Mouse (Mus musculus) c-Kit-positive CD71-positive TER-119-negative erythroid progenitor cells, embryonic 14.5 days (primary cell): ENCODE data around the gene Arnt.
"Not testable (repeated sequence)": the region's sequence is repeated elsewhere in the genome, so short reads cannot be mapped to it uniquely, and the experiment has no call there.

ENCODE experiments used
- DNase-seq: peaks from one replicate; pipeline ENCODE4 v3.0.0-alpha.2; 2013; ENCODE audit warnings: low read depth

Gene Arnt

GRCm38 (mm10) chr3:95529814-95530213, 95.6 kb downstream of the Arnt start:
- no peak for DNase-seq

DNA sequence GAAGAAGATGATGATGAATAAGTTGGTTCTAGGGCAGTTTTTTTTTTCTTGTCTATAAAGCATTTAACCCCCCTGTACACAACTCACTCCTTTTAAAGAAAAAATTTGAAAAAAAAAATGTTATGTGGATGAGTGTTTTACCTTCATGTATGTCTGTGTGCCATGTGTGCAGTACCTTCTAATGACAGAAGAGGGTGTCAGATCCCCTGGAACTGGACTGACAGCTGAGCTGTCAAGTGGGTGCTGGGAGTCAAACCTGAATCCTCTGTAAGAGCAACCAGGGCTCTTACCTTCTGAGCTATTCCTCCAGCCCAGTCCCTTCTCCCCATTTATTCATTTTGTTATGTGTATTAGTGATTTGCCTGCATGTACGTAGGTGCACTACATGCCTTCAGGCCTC, 96.8 kb downstream of the Arnt start:
- DNase-seq, result no peak

GRCm38 (mm10) chr3:95533364-95533763, 99.2 kb downstream of the Arnt start:
- DNase-seq, result no peak

- DNase-seq, result no peak
Measured at GRCm38 (mm10) chr3:95534927-95535326, 100.7 kb downstream of the Arnt start.

- no peak for DNase-seq
Measured at GRCm38 (mm10) chr3:95538936-95539335, 104.7 kb downstream of the Arnt start.

GRCm38 (mm10) chr3:95539837-95540236, 105.6 kb downstream of the Arnt start:
- no peak for DNase-seq

DNA sequence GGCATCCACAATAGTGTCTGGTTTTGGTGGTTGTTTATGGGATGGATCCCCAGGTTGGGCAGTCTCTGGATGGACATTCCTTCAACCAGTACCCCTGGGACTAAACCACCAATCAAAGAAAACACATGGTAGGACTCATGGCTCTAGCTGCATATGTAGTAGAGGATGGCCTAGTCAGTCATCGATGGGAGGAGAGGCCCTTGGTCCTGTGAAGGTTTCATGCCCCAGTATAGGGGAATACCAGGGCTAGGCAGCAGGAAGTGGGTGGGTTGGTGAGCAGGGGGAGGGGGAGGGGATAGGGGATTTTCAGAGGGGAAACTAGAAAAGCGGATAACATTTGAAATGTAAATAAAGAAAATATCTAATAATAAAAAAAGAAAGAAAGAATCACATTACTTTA, 107.0 kb downstream of the Arnt start:
- DNase-seq, result not testable (repeated sequence)

DNA sequence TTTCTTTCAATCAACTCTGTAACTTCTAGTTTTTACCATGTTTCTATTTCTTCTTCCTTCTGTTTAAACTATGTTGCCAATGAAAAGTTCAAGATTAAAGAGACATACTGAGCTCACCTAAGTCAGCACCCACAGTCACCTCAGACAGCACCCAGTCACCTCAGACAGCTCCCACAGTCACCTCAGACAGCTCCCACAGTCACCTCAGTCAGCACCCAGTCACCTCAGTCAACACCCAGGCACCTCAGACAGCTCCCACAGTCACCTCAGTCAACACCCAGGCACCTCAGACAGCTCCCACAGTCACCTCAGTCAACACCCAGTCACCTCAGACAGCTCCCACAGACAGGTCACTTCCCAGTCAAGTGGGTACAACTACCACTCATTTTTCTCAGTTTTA, 108.0 kb downstream of the Arnt start:
- no peak for DNase-seq

DNA sequence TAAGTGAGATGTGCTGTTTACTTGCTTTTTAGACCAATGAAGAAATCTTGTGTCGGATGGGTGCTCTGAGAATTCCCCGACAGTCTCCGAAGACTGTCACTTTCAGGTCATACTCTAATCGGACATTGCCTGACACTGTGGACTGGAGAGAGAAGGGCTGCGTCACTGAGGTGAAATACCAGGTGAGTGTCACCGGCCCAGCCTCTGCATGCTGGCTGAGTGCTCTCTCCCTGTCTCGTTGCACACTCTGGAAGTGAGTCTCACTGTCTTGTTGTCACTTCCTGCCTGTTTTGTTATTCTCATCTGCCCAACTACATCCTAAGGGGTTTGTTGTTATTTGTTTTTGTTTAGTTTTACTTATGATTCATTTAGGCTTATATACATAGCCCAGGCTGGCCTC, 108.8 kb downstream of the Arnt start:
- DNase-seq, result no peak
